Mouse (Mus musculus): ENCODE data around the gene Kctd2. TPM values are rescaled to one million over a fixed set of nuclear protein-coding genes. Genes with fewer than 3 reads are reported as not detected.
A peak's percentile ranks its signal among the peaks of the same experiment; 100 is the strongest.

The Kctd2 gene
- total RNA-seq, 1 experiment: 14.0 TPM

DNA sequence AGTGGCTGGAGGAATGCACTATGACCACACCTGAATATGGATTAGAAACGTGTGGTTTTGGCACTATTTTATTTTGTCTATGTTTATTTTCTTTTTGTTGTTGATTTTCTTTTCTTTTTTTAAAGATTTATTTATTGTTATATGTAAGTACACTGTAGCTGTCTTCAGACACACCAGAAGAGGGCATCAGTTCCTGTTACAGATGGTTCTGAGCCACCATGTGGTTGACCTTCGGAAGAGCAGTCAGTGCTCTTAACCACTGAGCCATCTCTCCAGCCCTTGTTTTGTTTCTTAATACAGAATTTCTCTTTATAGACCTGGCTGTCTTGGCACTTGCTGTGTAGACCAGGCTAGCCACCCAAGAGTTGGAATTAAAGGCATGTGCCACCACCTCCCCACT lies 47.2 kb upstream of the Kctd2 start:
- H3K27ac ChIP-seq (ENCODE audit: insufficient read depth, low read depth, low read length, poor library complexity, severe bottlenecking): no peak overlapping the region
- TF ChIP-seq MAFK (IDR thresholded peaks at IDR 0.05; ENCODE audit: insufficient read depth, low read depth, low read length): no peak
- TF ChIP-seq CHD2 (IDR thresholded peaks at IDR 0.05; ENCODE audit: low read depth, low read length): no peak
- no peak for TF ChIP-seq ZNF384 (IDR thresholded peaks at IDR 0.05; ENCODE audit: low read depth, low read length)
- no peak for TF ChIP-seq ZC3H11A (IDR thresholded peaks at IDR 0.05; ENCODE audit: borderline replicate concordance, low read depth, low read length)
- TF ChIP-seq HCFC1 (IDR thresholded peaks at IDR 0.05; ENCODE audit: borderline replicate concordance, insufficient read depth, low read length): no peak
- no peak overlapping the region for H3K9ac ChIP-seq (ENCODE audit: insufficient read depth, low read depth, low read length, poor library complexity, severe bottlenecking)
- no peaks in the 10 kb centered on the region for H3K36me3 ChIP-seq (ENCODE audit: control insufficient read depth, insufficient read depth, low read length, poor library complexity, severe bottlenecking)
- no peak overlapping the region for H3K4me3 ChIP-seq (ENCODE audit: insufficient read depth in 1 of 2, low read depth in 1 of 2, low read length in 2 of 2, poor library complexity in 1 of 2, severe bottlenecking in 1 of 2)
- in situ Hi-C loops (cut with MboI; ENCODE audit: low sequenced_read_pairs in 2 of 2, unreplicated experiment in 2 of 2): no loop called here
- no peak for DNase-seq (ENCODE audit: low read depth, low spot score)
- H3K9me3 ChIP-seq (ENCODE audit: control insufficient read depth, insufficient read depth, low read depth, low read length): no peaks in the 10 kb centered on the region
- H3K4me1 ChIP-seq (ENCODE audit: control insufficient read depth in 2 of 2, insufficient read depth in 2 of 2, low read length in 2 of 2, poor library complexity in 1 of 2): peaks cover 0 to 2% of the 10 kb centered on the region in 2 experiments; a peak in 1 of 4 replicates

DNA sequence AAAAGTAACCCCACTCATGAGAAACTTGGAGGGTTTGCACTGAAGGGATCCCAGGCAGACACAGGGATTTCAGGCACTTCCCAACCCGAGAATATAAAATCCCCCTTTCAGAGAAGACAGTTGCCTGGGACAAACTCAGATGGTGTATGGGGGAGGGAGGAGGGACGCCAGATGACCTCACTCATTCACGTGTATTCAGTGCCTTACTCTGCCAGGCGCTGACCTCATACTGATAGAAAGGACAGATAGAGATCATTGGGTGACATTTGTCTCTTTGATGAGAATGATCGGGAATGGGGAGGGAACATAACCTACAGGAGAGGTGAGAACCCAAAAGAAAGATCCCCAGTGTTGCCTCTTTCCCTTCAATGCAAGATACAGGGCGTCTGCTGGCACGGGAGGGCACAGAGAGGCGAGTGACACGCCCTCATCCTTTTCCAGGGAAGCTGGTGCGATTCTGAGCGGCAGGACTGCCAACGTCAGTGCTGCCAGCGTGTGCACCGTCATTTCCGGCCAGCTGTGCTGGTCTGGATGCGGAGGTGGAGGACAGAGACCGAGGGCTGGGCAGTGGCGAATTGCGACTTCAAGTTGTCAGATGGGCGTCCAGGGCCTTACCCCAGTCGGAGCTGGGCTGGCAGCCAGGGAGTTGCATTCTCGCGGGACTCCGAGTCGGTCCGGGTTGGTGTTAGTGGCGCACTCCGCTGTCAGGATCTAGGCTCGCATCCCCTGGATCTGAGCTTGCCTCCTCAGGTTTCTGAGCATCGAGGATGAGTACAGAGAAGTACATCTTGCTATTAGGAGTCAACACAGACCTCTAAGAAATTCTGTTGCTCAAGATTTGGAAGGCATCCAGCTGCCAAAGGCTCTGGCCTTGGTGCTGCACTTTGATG lies 45.9 kb upstream of the Kctd2 start:
- Histone ChIP-seq H3K36me3 (ENCODE audit: control insufficient read depth, insufficient read depth, low read length, poor library complexity, severe bottlenecking) (no peaks in the 10 kb centered on the region), H3K27ac (ENCODE audit: insufficient read depth, low read depth, low read length, poor library complexity, severe bottlenecking) (no peak overlapping the region), H3K9me3 (ENCODE audit: control insufficient read depth, insufficient read depth, low read depth, low read length) (no peaks in the 10 kb centered on the region), H3K4me1 (ENCODE audit: control insufficient read depth in 2 of 2, insufficient read depth in 2 of 2, low read length in 2 of 2, poor library complexity in 1 of 2) (peaks cover 0 to 2% of the 10 kb centered on the region in 2 experiments; a peak in 1 of 4 replicates), H3K4me3 (ENCODE audit: insufficient read depth in 1 of 2, low read depth in 1 of 2, low read length in 2 of 2, poor library complexity in 1 of 2, severe bottlenecking in 1 of 2) (peak overlapping the region in 1 of 2 experiments; percentile 23; a peak in 2 of 4 replicates), H3K9ac (ENCODE audit: insufficient read depth, low read depth, low read length, poor library complexity, severe bottlenecking) (no peak overlapping the region)
- TF ChIP-seq CHD2 (IDR thresholded peaks at IDR 0.05; ENCODE audit: low read depth, low read length) (peak; percentile 77), ZC3H11A (IDR thresholded peaks at IDR 0.05; ENCODE audit: borderline replicate concordance, low read depth, low read length) (no peak), MAFK (IDR thresholded peaks at IDR 0.05; ENCODE audit: insufficient read depth, low read depth, low read length) (no peak), ZNF384 (IDR thresholded peaks at IDR 0.05; ENCODE audit: low read depth, low read length) (no peak)
- no peak for DNase-seq (ENCODE audit: low read depth, low spot score)
- in situ Hi-C loops (cut with MboI; ENCODE audit: low sequenced_read_pairs in 2 of 2, unreplicated experiment in 2 of 2): no loop called here

DNA sequence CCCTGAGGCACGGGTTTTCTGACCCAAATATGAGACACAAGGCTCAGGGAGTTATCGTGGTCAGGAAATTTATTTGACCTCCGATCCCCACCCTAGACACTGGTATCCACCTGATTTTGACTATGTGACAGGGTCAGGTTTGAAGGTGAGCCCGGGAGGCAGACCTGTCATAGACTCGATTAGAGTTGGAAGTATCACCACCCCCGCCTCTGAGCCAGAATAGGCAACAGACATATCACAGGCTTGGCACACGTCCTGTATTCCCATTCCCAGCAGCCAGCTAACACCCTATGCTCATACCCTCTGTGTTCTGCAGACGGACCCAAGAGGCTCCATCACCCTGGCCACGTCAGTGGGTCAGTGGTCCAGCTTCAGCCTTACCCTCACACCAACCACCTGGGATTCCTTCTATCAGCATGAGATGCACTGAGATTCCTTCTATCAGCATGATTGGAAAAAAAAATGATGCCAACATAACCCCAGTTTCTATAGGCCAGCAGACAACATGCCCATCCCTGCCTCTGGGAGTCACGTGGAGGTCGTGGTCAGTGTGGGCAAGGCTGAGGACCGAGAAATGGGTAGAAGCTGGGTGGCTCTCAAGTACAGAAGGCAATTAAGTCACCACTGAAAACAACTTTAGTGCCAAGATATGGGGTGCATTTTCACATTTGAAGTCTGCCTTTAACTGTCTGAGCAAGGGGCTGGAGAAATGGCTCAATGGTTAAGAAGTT lies 45.1 kb upstream of the Kctd2 start:
- Histone ChIP-seq H3K9me3 (ENCODE audit: control insufficient read depth, insufficient read depth, low read depth, low read length) (no peaks in the 10 kb centered on the region), H3K4me3 (ENCODE audit: insufficient read depth in 1 of 2, low read depth in 1 of 2, low read length in 2 of 2, poor library complexity in 1 of 2, severe bottlenecking in 1 of 2) (no peak overlapping the region), H3K4me1 (ENCODE audit: control insufficient read depth in 2 of 2, insufficient read depth in 2 of 2, low read length in 2 of 2, poor library complexity in 1 of 2) (peaks cover 0 to 2% of the 10 kb centered on the region in 2 experiments; a peak in 1 of 4 replicates), H3K27ac (ENCODE audit: insufficient read depth, low read depth, low read length, poor library complexity, severe bottlenecking) (no peak overlapping the region), H3K36me3 (ENCODE audit: control insufficient read depth, insufficient read depth, low read length, poor library complexity, severe bottlenecking) (no peaks in the 10 kb centered on the region), H3K9ac (ENCODE audit: insufficient read depth, low read depth, low read length, poor library complexity, severe bottlenecking) (no peak overlapping the region)
- DNase-seq (ENCODE audit: low read depth, low spot score): no peak
- in situ Hi-C loops (cut with MboI; ENCODE audit: low sequenced_read_pairs in 2 of 2, unreplicated experiment in 2 of 2): no loop called here
- TF ChIP-seq HCFC1 (IDR thresholded peaks at IDR 0.05; ENCODE audit: borderline replicate concordance, insufficient read depth, low read length) (no peak), ZNF384 (IDR thresholded peaks at IDR 0.05; ENCODE audit: low read depth, low read length) (no peak), CHD2 (IDR thresholded peaks at IDR 0.05; ENCODE audit: low read depth, low read length) (no peak), ZC3H11A (IDR thresholded peaks at IDR 0.05; ENCODE audit: borderline replicate concordance, low read depth, low read length) (no peak), MAFK (IDR thresholded peaks at IDR 0.05; ENCODE audit: insufficient read depth, low read depth, low read length) (no peak)

DNA sequence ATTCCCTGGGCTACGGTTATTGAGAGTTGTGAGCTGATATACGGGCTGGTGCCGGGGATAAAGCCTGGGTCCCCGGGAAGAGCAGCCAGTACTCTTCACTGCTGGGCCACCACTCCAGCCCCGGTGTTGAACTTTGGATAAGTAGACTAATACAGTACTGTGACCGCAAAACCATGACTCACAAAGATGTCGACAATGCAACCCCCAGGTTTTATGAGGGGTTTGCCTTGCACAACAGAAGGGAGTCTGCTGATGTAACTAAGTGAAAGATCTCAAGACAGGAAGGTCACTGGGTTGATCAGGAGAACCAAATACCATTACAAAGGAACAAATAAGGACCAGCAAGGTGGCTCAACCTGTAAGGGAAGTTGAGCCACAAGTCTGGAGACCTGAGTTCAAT lies 43.2 kb upstream of the Kctd2 start:
- no peak for TF ChIP-seq HCFC1 (IDR thresholded peaks at IDR 0.05; ENCODE audit: borderline replicate concordance, insufficient read depth, low read length)
- no peak for TF ChIP-seq ZNF384 (IDR thresholded peaks at IDR 0.05; ENCODE audit: low read depth, low read length)
- no peak for TF ChIP-seq ZC3H11A (IDR thresholded peaks at IDR 0.05; ENCODE audit: borderline replicate concordance, low read depth, low read length)
- no peak for TF ChIP-seq MAFK (IDR thresholded peaks at IDR 0.05; ENCODE audit: insufficient read depth, low read depth, low read length)
- TF ChIP-seq CHD2 (IDR thresholded peaks at IDR 0.05; ENCODE audit: low read depth, low read length): no peak
- Histone ChIP-seq H3K9me3 (ENCODE audit: control insufficient read depth, insufficient read depth, low read depth, low read length) (no peaks in the 10 kb centered on the region), H3K36me3 (ENCODE audit: control insufficient read depth, insufficient read depth, low read length, poor library complexity, severe bottlenecking) (no peaks in the 10 kb centered on the region), H3K9ac (ENCODE audit: insufficient read depth, low read depth, low read length, poor library complexity, severe bottlenecking) (no peak overlapping the region), H3K27ac (ENCODE audit: insufficient read depth, low read depth, low read length, poor library complexity, severe bottlenecking) (no peak overlapping the region), H3K4me1 (ENCODE audit: control insufficient read depth in 2 of 2, insufficient read depth in 2 of 2, low read length in 2 of 2, poor library complexity in 1 of 2) (peaks cover 0 to 2% of the 10 kb centered on the region in 2 experiments; a peak in 1 of 4 replicates), H3K4me3 (ENCODE audit: insufficient read depth in 1 of 2, low read depth in 1 of 2, low read length in 2 of 2, poor library complexity in 1 of 2, severe bottlenecking in 1 of 2) (no peak overlapping the region)
- in situ Hi-C loops (cut with MboI; ENCODE audit: low sequenced_read_pairs in 2 of 2, unreplicated experiment in 2 of 2): no loop called here
- no peak for DNase-seq (ENCODE audit: low read depth, low spot score)

Data from ES-E14 (cell line).